ENCODE assay signal across 12 mouse cellular contexts in genomic region chr13:37424904-37425303, GRCm38 (mm10).
"Had no signal": no experiment of that assay in that cellular context is flagged by ENCODE, and none has a peak within 500 bp of the region (broad histone marks: within the 10 kb centered on the region; RNA-seq: fewer than 3 reads in every experiment).

No protein-coding gene starts in this region.

- H3K4me3 ChIP-seq: limb, embryonic 10.5 days; liver, embryonic 15.5 days; midbrain, embryonic 13.5 days; myocyte; neural tube, embryonic 15.5 days; stomach, embryonic 15.5 days had no signal

- H3K27me3 ChIP-seq: liver, embryonic 15.5 days; midbrain, embryonic 13.5 days; neural tube, embryonic 15.5 days; stomach, embryonic 15.5 days had no signal

- H3K27ac ChIP-seq: kidney, postnatal 0 days; limb, embryonic 10.5 days; liver, embryonic 15.5 days; midbrain, embryonic 13.5 days; neural tube, embryonic 15.5 days; stomach, embryonic 15.5 days had no signal

- H3K36me3 ChIP-seq: limb, embryonic 10.5 days; liver, embryonic 15.5 days; midbrain, embryonic 13.5 days; neural tube, embryonic 15.5 days; stomach, embryonic 15.5 days had no signal

- DNase-seq: kidney, adult 8-10 months; kidney, postnatal 36 days; lung, adult 2 months; lung, postnatal 36 days; thymus, postnatal 36 days had no signal

- H3K4me1 ChIP-seq: liver, embryonic 15.5 days; midbrain, embryonic 13.5 days; stomach, embryonic 15.5 days had no signal

- H3K9me3 ChIP-seq: limb, embryonic 10.5 days; liver, embryonic 15.5 days; stomach, embryonic 15.5 days had no signal
